Mouse (Mus musculus): ENCODE results near the gene Mien1.

DNA sequence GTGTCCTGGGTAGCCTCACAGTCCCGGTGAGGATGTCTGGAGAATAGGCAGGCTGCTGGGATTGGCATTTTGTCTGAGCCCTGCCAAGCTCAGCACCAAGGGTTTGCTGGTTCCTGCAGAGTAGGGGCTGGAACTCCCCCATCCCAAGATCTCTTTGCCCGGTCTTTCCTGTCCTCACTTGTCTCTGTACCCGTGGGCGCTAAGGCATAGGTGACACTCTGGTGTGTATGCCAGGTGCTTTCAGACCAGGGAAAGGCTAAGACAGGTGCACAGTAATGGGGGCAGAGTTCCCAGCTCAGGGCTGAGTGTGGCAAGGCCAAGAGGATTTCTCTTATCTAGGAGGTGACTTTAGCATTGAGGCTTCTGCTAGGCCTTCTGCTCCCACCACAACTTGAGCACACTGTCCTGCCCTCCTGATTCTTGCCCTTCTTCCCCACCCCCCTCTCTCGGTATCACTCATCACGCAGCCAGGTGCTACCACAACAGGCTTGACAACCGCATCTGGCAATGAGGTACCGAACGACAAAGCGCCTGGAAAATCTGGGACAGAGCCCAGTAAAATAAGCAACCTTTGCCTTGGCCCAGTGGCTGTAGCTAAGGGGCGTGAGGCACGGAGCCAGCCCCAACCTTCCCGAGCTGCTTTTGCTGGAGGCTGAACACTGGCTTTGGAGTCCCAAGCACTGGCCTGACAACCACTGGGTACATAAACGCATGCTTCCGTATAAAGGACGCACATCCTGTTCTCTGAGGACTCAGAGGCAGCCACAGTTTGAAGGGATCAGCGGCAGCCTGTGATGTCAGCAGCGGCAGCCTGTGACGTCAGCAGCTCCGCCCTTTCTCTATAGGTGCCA lies 11.4 kb upstream of the Mien1 start:
- TF ChIP-seq POLR2A (IDR thresholded peaks at IDR 0.05; ENCODE audit: borderline replicate concordance, extremely low read depth, low read depth, low read length) (no peak), CTCF (IDR thresholded peaks at IDR 0.05; ENCODE audit: insufficient read depth, low read length) (no peak)

Data from lung, adult 2 months (tissue).